Mouse (Mus musculus): Measurements from ENCODE around the gene Syne1. TPM values are rescaled to one million over a fixed set of nuclear protein-coding genes. Genes with fewer than 3 reads are reported as not detected.
A peak's percentile ranks its signal among the peaks of the same experiment; 100 is the strongest.

Syne1 gene
- total and polyA plus RNA-seq, 2 experiments from 2014 or later: 25.9 to 71.2 TPM

GRCm38 (mm10) chr10:5253752-5254151 lies 297.5 kb downstream of the Syne1 start:
- Histone ChIP-seq H3K4me3 (ENCODE audit: low read depth, low read length) (no peak overlapping the region), H3K4me2 (ENCODE audit: low read depth, low read length) (no peak overlapping the region), H3K36me3 (replicated peaks; ENCODE audit: control insufficient read depth, insufficient read depth, low read length) (peaks cover 68% of the 10 kb centered on the region), H3K27me3 (ENCODE audit: control insufficient read depth, insufficient read depth, low read length) (no peaks in the 10 kb centered on the region), H3K4me1 (ENCODE audit: control insufficient read depth, insufficient read depth) (0 out of 2 replicates have a peak, but pooled peaks cover 2% of the 10 kb centered on the region), H3K9me3 (replicated peaks; ENCODE audit: control insufficient read depth, low read length) (peaks cover 9% of the 10 kb centered on the region; the same call in 1 of the 2 replicates), H3K27ac (ENCODE audit: low read depth) (peak overlapping the region; percentile 35; the same call in 1 of the 2 replicates), H3K9ac (replicated peaks; ENCODE audit: low read depth, low read length) (no peak overlapping the region)
- no peak for TF ChIP-seq CTCF (IDR thresholded peaks at IDR 0.05; ENCODE audit: low read depth)
- DNase-seq (ENCODE audit: low spot score): peak; percentile 29
- no peak for ATAC-seq (ENCODE audit: insufficient read depth, low read depth)

GRCm38 (mm10) chr10:5250702-5251101 lies 300.6 kb downstream of the Syne1 start:
- ATAC-seq (ENCODE audit: insufficient read depth, low read depth) (no peak), DNase-seq (ENCODE audit: low spot score) (no peak)
- Histone ChIP-seq H3K9me3 (replicated peaks; ENCODE audit: control insufficient read depth, low read length) (no peaks in the 10 kb centered on the region), H3K9ac (replicated peaks; ENCODE audit: low read depth, low read length) (no peak overlapping the region), H3K36me3 (replicated peaks; ENCODE audit: control insufficient read depth, insufficient read depth, low read length) (peaks cover 72% of the 10 kb centered on the region), H3K4me1 (ENCODE audit: control insufficient read depth, insufficient read depth) (0 out of 2 replicates have a peak, but pooled peaks cover 2% of the 10 kb centered on the region), H3K27me3 (ENCODE audit: control insufficient read depth, insufficient read depth, low read length) (no peaks in the 10 kb centered on the region), H3K27ac (ENCODE audit: low read depth) (no peak overlapping the region), H3K4me2 (ENCODE audit: low read depth, low read length) (no peak overlapping the region), H3K4me3 (ENCODE audit: low read depth, low read length) (no peak overlapping the region)
- 66% methylated on average over 10 of the region's 10 CpGs for WGBS
- no peak for TF ChIP-seq EP300 (IDR thresholded peaks at IDR 0.05; ENCODE audit: low read depth)
- no peak for TF ChIP-seq CTCF (IDR thresholded peaks at IDR 0.05; ENCODE audit: low read depth)

GRCm38 (mm10) chr10:5239680-5240079 lies 311.6 kb downstream of the Syne1 start:
- H3K36me3 ChIP-seq (replicated peaks; ENCODE audit: control insufficient read depth, insufficient read depth, low read length): peaks cover 71% of the 10 kb centered on the region
- no peak for ATAC-seq (ENCODE audit: insufficient read depth, low read depth)

GRCm38 (mm10) chr10:5236926-5237325 lies 314.4 kb downstream of the Syne1 start:
- H3K27me3 ChIP-seq (ENCODE audit: control insufficient read depth, insufficient read depth, low read length): no peaks in the 10 kb centered on the region
- no peak overlapping the region for H3K27ac ChIP-seq (ENCODE audit: low read depth)
- DNase-seq (ENCODE audit: low spot score): no peak
- no peak for ATAC-seq (ENCODE audit: insufficient read depth, low read depth)
- TF ChIP-seq EP300 (IDR thresholded peaks at IDR 0.05; ENCODE audit: low read depth): no peak
- no peak for TF ChIP-seq CTCF (IDR thresholded peaks at IDR 0.05; ENCODE audit: low read depth)
- H3K4me1 ChIP-seq (ENCODE audit: control insufficient read depth, insufficient read depth): no peaks in the 10 kb centered on the region
- H3K4me3 ChIP-seq (ENCODE audit: low read depth, low read length): no peak overlapping the region
- no peak overlapping the region for H3K4me2 ChIP-seq (ENCODE audit: low read depth, low read length)
- 67% methylated on average over 4 of the region's 4 CpGs for WGBS
- no peak overlapping the region for H3K9ac ChIP-seq (replicated peaks; ENCODE audit: low read depth, low read length)
- peaks cover 71% of the 10 kb centered on the region for H3K36me3 ChIP-seq (replicated peaks; ENCODE audit: control insufficient read depth, insufficient read depth, low read length)
- no peaks in the 10 kb centered on the region for H3K9me3 ChIP-seq (replicated peaks; ENCODE audit: control insufficient read depth, low read length)

More at GRCm38 (mm10) chr10:5239680-5240079, 311.6 kb downstream of the Syne1 start:
- 88% methylated on average over 4 of the region's 4 CpGs for WGBS
- no peaks in the 10 kb centered on the region for H3K27me3 ChIP-seq (ENCODE audit: control insufficient read depth, insufficient read depth, low read length)
- no peak overlapping the region for H3K4me3 ChIP-seq (ENCODE audit: low read depth, low read length)
- DNase-seq (ENCODE audit: low spot score): no peak
- H3K4me2 ChIP-seq (ENCODE audit: low read depth, low read length): no peak overlapping the region
- no peak for TF ChIP-seq CTCF (IDR thresholded peaks at IDR 0.05; ENCODE audit: low read depth)
- no peak for TF ChIP-seq EP300 (IDR thresholded peaks at IDR 0.05; ENCODE audit: low read depth)
- no peaks in the 10 kb centered on the region for H3K4me1 ChIP-seq (ENCODE audit: control insufficient read depth, insufficient read depth)
- no peak overlapping the region for H3K9ac ChIP-seq (replicated peaks; ENCODE audit: low read depth, low read length)
- no peak overlapping the region for H3K27ac ChIP-seq (ENCODE audit: low read depth)
- no peaks in the 10 kb centered on the region for H3K9me3 ChIP-seq (replicated peaks; ENCODE audit: control insufficient read depth, low read length)

GRCm38 (mm10) chr10:5236171-5236570 lies 315.1 kb downstream of the Syne1 start:
- no peak for ATAC-seq (ENCODE audit: insufficient read depth, low read depth)
- H3K27me3 ChIP-seq (ENCODE audit: control insufficient read depth, insufficient read depth, low read length): no peaks in the 10 kb centered on the region
- DNase-seq (ENCODE audit: low spot score): no peak
- peaks cover 76% of the 10 kb centered on the region for H3K36me3 ChIP-seq (replicated peaks; ENCODE audit: control insufficient read depth, insufficient read depth, low read length)
- H3K9ac ChIP-seq (replicated peaks; ENCODE audit: low read depth, low read length): no peak overlapping the region
- H3K4me1 ChIP-seq (ENCODE audit: control insufficient read depth, insufficient read depth): no peaks in the 10 kb centered on the region
- no peaks in the 10 kb centered on the region for H3K9me3 ChIP-seq (replicated peaks; ENCODE audit: control insufficient read depth, low read length)
- no peak overlapping the region for H3K4me2 ChIP-seq (ENCODE audit: low read depth, low read length)
- TF ChIP-seq EP300 (IDR thresholded peaks at IDR 0.05; ENCODE audit: low read depth) (no peak), CTCF (IDR thresholded peaks at IDR 0.05; ENCODE audit: low read depth) (no peak)
- no peak overlapping the region for H3K4me3 ChIP-seq (ENCODE audit: low read depth, low read length)
- WGBS: 88% methylated on average over 3 of the region's 3 CpGs
- H3K27ac ChIP-seq (ENCODE audit: low read depth): no peak overlapping the region

Data from heart, postnatal 0 days (tissue).